Mouse (Mus musculus): ENCODE data around the gene Suclg2.

DNA sequence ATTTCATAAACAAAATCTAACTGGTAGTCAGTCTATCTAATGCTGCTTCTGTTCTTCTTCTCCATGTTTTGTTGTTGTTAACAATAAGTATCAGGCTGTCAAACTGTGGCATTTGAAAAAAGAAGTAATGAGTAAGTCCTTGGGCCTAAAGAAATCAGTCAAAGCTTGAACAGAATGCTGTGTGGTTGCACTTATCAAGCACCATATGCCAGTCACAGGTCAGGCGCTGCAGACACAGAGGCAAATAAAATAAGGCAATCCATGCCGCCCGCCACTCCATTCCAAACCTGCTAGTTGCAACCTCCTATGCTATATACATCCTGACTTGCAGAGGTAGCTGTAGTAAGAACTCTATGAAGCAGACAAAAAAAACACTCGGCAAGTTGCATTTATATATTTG, 100.2 kb downstream of the Suclg2 start:
- no peak for TF ChIP-seq CHD2 (IDR thresholded peaks at IDR 0.05; ENCODE audit: low read depth, low read length)
- TF ChIP-seq MAFK (IDR thresholded peaks at IDR 0.05; ENCODE audit: insufficient read depth, low read depth, low read length) = no peak
- no peak for TF ChIP-seq HCFC1 (IDR thresholded peaks at IDR 0.05; ENCODE audit: borderline replicate concordance, insufficient read depth, low read length)

All from ES-E14 (cell line).